Mouse (Mus musculus) heart, postnatal 0 days (tissue): ENCODE results near the gene Trak1.

Source experiments
- CTCF ChIP-seq: IDR thresholded peaks from 2 replicates; pipeline ENCODE4 v1.5.1; 2016; ENCODE audit warnings: antibody characterized with exemption, control low read depth, low read depth
- EP300 ChIP-seq: IDR thresholded peaks from 2 replicates; pipeline ENCODE4 v1.6.1; 2016; ENCODE audit warnings: antibody characterized with exemption, low read depth

- no peak for TF ChIP-seq CTCF
- TF ChIP-seq EP300, result no peak
Measured at GRCm38 (mm10) chr9:121366135-121366863, 69.0 kb downstream of the Trak1 start.
